Mouse (Mus musculus) ES-E14 (cell line): Measurements from ENCODE around the gene Zcchc2.

Experiments used
- CHD2 ChIP-seq: IDR thresholded peaks from 2 replicates; pipeline ENCODE4 v1.6.1; 2014; ENCODE audit warnings: mild to moderate bottlenecking, low read depth, low read length, inconsistent platforms
- HCFC1 ChIP-seq: IDR thresholded peaks from 2 replicates; pipeline ENCODE4 v1.6.1; 2012; ENCODE audit warnings: low read length, inconsistent platforms, borderline replicate concordance; ENCODE audit not compliant: insufficient read depth
- ZC3H11A ChIP-seq: IDR thresholded peaks from 2 replicates; pipeline ENCODE4 v1.6.1; 2012; ENCODE audit warnings: low read depth, mild to moderate bottlenecking, inconsistent platforms, low read length, borderline replicate concordance
- ZNF384 ChIP-seq: IDR thresholded peaks from 2 replicates; pipeline ENCODE4 v1.6.1; 2012; ENCODE audit warnings: low read depth, low read length, inconsistent platforms

- TF ChIP-seq HCFC1 (no peak), ZC3H11A (no peak), ZNF384 (no peak), CHD2 (no peak)
Observed at GRCm38 (mm10) chr1:106069867-106070543, 79.8 kb downstream of the Zcchc2 start.
